Comparison of ENCODE assay signal across 12 mouse cellular contexts in genomic region chr14:9811847-9812321, GRCm38 (mm10).
A peak's percentile ranks its signal among the peaks of the same experiment; 100 is the strongest.
DNase-seq lines count a peak whose midpoint lies in the region; ATAC-seq lines count a peak whose summit lies in the region.
"Had no signal": no experiment of that assay in that cellular context is flagged by ENCODE, and none has a peak within 500 bp of the region (broad histone marks: within the 10 kb centered on the region; RNA-seq: fewer than 3 reads in every experiment).

No protein-coding gene starts in this region.

- H3K4me3 ChIP-seq in hindbrain, embryonic 15.5 days = no peak overlapping the region
- H3K4me3 ChIP-seq in hindbrain, embryonic 11.5 days (ENCODE audit: low read depth, low read length) = no peak overlapping the region
- H3K4me3 ChIP-seq in forebrain, embryonic 16.5 days (replicated peaks; ENCODE audit: low read length) = no peak overlapping the region
- H3K4me3 ChIP-seq: embryonic facial prominence, embryonic 13.5 days; gastrocnemius, adult 2 months; liver, embryonic 15.5 days had no signal

- WGBS in hindbrain, embryonic 15.5 days = 47% methylated on average over 9 of the region's 9 CpGs
- WGBS in hindbrain, embryonic 11.5 days = 71% methylated on average over 9 of the region's 9 CpGs
- 44% methylated on average over 9 of the region's 9 CpGs for WGBS in forebrain, embryonic 16.5 days

- peak; percentile 54; the same call in 1 of the 2 replicates for ATAC-seq in hindbrain, embryonic 15.5 days (ENCODE audit: low FRiP score, low read depth)
- ATAC-seq in hindbrain, embryonic 11.5 days (ENCODE audit: low FRiP score) = no peak
- peak; percentile 89; the same call in 1 of the 2 replicates for ATAC-seq in forebrain, embryonic 16.5 days
- ATAC-seq in CD4-positive, CD25-positive, alpha-beta regulatory T cell, adult 4 months = no peak

- H3K9me3 ChIP-seq in hindbrain, embryonic 15.5 days = no peaks in the 10 kb centered on the region
- no peaks in the 10 kb centered on the region for H3K9me3 ChIP-seq in hindbrain, embryonic 11.5 days (ENCODE audit: control insufficient read depth, low read length)
- no peaks in the 10 kb centered on the region for H3K9me3 ChIP-seq in forebrain, embryonic 16.5 days (ENCODE audit: control insufficient read depth, low read length)
- H3K9me3 ChIP-seq: embryonic facial prominence, embryonic 13.5 days; liver, embryonic 15.5 days had no signal

- no peak for DNase-seq in hindbrain, embryonic 11.5 days (ENCODE audit: low spot score)
- peak; percentile 2 for DNase-seq in embryo, embryonic 9.5 days (ENCODE audit: extremely low spot score)
- DNase-seq in mesoderm, embryonic 11.5 days (ENCODE audit: low read depth, low spot score) = peak; percentile 42
- no peak for DNase-seq in lung, postnatal 25 days (ENCODE audit: low spot score)
- DNase-seq: gastrocnemius, adult 2 months; spleen, adult 18-20 months; thymus, postnatal 36 days had no signal

- no peaks in the 10 kb centered on the region for H3K36me3 ChIP-seq in hindbrain, embryonic 15.5 days
- H3K36me3 ChIP-seq in hindbrain, embryonic 11.5 days (ENCODE audit: control insufficient read depth, insufficient read depth, low read length) = no peaks in the 10 kb centered on the region
- H3K36me3 ChIP-seq in forebrain, embryonic 16.5 days (ENCODE audit: control insufficient read depth, insufficient read depth) = no peaks in the 10 kb centered on the region
- H3K36me3 ChIP-seq: embryonic facial prominence, embryonic 13.5 days; liver, embryonic 15.5 days had no signal

- no peak overlapping the region for H3K9ac ChIP-seq in hindbrain, embryonic 15.5 days
- no peak overlapping the region for H3K9ac ChIP-seq in hindbrain, embryonic 11.5 days (ENCODE audit: low read depth, low read length)
- no peak overlapping the region for H3K9ac ChIP-seq in forebrain, embryonic 16.5 days (replicated peaks; ENCODE audit: low read depth, low read length)
- H3K9ac ChIP-seq: embryonic facial prominence, embryonic 13.5 days; liver, embryonic 15.5 days had no signal

- H3K27me3 ChIP-seq in hindbrain, embryonic 15.5 days = no peaks in the 10 kb centered on the region
- H3K27me3 ChIP-seq in hindbrain, embryonic 11.5 days (ENCODE audit: control insufficient read depth, insufficient read depth, low read length) = no peaks in the 10 kb centered on the region
- no peaks in the 10 kb centered on the region for H3K27me3 ChIP-seq in forebrain, embryonic 16.5 days (replicated peaks; ENCODE audit: control insufficient read depth, insufficient read depth, low read length)
- H3K27me3 ChIP-seq: embryonic facial prominence, embryonic 13.5 days; liver, embryonic 15.5 days had no signal

- H3K27ac ChIP-seq in hindbrain, embryonic 15.5 days (replicated peaks) = peak overlapping the region; percentile 23; the same call in 1 of the 2 replicates
- no peak overlapping the region for H3K27ac ChIP-seq in hindbrain, embryonic 11.5 days (ENCODE audit: low read depth, low read length)
- peak overlapping the region; percentile 65 for H3K27ac ChIP-seq in forebrain, embryonic 16.5 days (ENCODE audit: low read length)
- H3K27ac ChIP-seq: embryonic facial prominence, embryonic 13.5 days; gastrocnemius, adult 2 months; liver, embryonic 15.5 days had no signal

- 0 out of 2 replicates have a peak, but pooled peaks cover 16% of the 10 kb centered on the region for H3K4me1 ChIP-seq in hindbrain, embryonic 15.5 days (replicated peaks)
- no peaks in the 10 kb centered on the region for H3K4me1 ChIP-seq in hindbrain, embryonic 11.5 days (replicated peaks; ENCODE audit: control insufficient read depth, insufficient read depth, low read length)
- peaks cover 12% of the 10 kb centered on the region for H3K4me1 ChIP-seq in forebrain, embryonic 16.5 days (replicated peaks; ENCODE audit: control insufficient read depth, insufficient read depth, low read length)
- H3K4me1 ChIP-seq: liver, embryonic 15.5 days had no signal

- H3K4me2 ChIP-seq in hindbrain, embryonic 15.5 days = peak overlapping the region; percentile 25; the same call in 1 of the 2 replicates
- no peak overlapping the region for H3K4me2 ChIP-seq in hindbrain, embryonic 11.5 days (replicated peaks; ENCODE audit: low read depth, low read length)
- 0 out of 2 replicates have a peak overlapping the region, but pooled peaks have one; percentile 8 for H3K4me2 ChIP-seq in forebrain, embryonic 16.5 days (ENCODE audit: low read length)
- H3K4me2 ChIP-seq: embryonic facial prominence, embryonic 13.5 days; liver, embryonic 15.5 days had no signal

Comparison
In these comparisons a context has a peak if more than half of its experiments do, and no peak if none do; other contexts are left out.
1. ATAC-seq: peak in hindbrain, embryonic 15.5 days (single experiment) and forebrain, embryonic 16.5 days (single experiment); none in hindbrain, embryonic 11.5 days (single experiment) and CD4-positive, CD25-positive, alpha-beta regulatory T cell, adult 4 months (single experiment).
2. DNase-seq: peak in embryo, embryonic 9.5 days (single experiment) and mesoderm, embryonic 11.5 days (single experiment); none in hindbrain, embryonic 11.5 days (single experiment) and lung, postnatal 25 days (single experiment).